Mouse (Mus musculus) ovary, adult 2 months (tissue): ENCODE data around the gene Acox2. TPM values are rescaled to one million over a fixed set of nuclear protein-coding genes. Genes with fewer than 3 reads are reported as not detected.

Source experiments
- polyA plus RNA-seq: library from polyadenylated mRNA; depleted of rRNA; stranded (reverse); fragments of >200 nt; gene quantifications from 2 replicates; pipeline ENCODE4 v1.2.3, GENCODE M21; 2012; rRNA removed

The Acox2 gene
- polyA plus RNA-seq = 11.0 and 21.4 TPM in 2 replicates

DNA sequence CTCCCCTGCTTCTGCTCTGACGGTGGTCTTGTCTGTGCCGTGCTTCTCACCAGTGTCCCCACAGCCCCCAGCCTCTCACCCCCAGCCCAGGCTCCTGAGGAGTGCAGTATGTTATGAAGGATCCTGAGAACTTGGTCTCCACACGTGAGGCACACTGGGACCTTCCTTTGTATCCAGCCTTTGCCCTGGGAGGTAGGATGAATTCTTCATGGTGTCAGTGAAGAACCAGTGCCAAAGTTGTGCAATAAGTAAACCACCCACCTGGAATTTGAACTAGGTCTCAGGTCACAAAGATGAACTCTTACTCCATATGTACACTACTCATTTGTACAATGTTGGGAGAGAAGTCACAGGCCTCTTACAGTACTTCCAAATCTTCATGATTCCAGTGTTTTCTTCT, at the start of gene Acox2:
TSS of gene Acox2 (minus strand) at position 188 of the 400 bp plus-strand sequence.

DNA sequence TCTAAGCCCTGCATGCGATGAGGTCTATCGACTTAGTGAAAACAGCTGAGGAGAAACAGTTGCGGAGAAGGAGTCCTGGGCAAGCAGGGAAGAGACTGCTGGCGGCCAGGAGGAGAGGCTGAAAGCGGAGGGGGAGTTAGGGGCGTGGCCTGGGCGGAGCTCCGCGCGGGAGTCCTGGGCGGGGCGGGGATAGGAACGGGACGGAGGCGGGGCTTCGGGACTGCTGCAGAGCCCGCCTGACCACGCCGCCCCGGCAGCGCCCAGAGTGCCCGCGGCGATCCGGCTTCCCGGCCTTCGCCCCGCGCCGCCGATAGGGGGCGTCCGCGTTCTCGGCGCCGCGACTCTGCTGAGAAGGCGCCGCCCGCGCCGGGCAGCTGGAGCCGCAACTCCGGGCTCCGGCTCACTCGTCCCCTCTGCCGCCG, 45.3 kb downstream of the Acox2 start, which contains the start of gene Kctd6:
TSS of gene Kctd6 (plus strand) at position 338 of the 422 bp plus-strand sequence.

Other genes with a start within 250 kb of the Acox2 start
- 5.0 and 5.4 TPM in 2 replicates for gene Rpp14, start 179.0 kb downstream of the Acox2 start, polyA plus RNA-seq
- gene Pxk, start 161.1 kb downstream of the Acox2 start, polyA plus RNA-seq = 27.3 and 42.1 TPM in 2 replicates
- 38.7 and 39.3 TPM in 2 replicates for gene Pdhb, start 86.3 kb downstream of the Acox2 start, polyA plus RNA-seq
- gene Kctd6, start 45.2 kb downstream of the Acox2 start, polyA plus RNA-seq = 7.2 and 9.9 TPM in 2 replicates
- gene Fam107a, start 58.7 kb upstream of the Acox2 start, polyA plus RNA-seq = 7.7 and 8.3 TPM in 2 replicates
- 1.9 and 2.1 TPM in 2 replicates for gene Oit1, start 119.4 kb upstream of the Acox2 start, polyA plus RNA-seq